12 mouse cellular contexts compared by ENCODE assay signal in genomic region chr1:137972620-137973350, GRCm38 (mm10).
DNase-seq lines count a peak whose midpoint lies in the region; ATAC-seq lines count a peak whose summit lies in the region.
"Had no signal": no experiment of that assay in that cellular context is flagged by ENCODE, and none has a peak within 500 bp of the region (broad histone marks: within the 10 kb centered on the region; RNA-seq: fewer than 3 reads in every experiment).

No protein-coding gene starts in this region.

- no peaks in the 10 kb centered on the region for H3K9me3 ChIP-seq in embryonic facial prominence, embryonic 14.5 days (ENCODE audit: control insufficient read depth, low read length)
- H3K9me3 ChIP-seq in limb, embryonic 10.5 days (replicated peaks): no peaks in the 10 kb centered on the region
- H3K9me3 ChIP-seq: heart, embryonic 10.5 days; liver, embryonic 15.5 days had no signal

- ATAC-seq in embryonic facial prominence, embryonic 14.5 days (ENCODE audit: low read depth): peak; percentile 45
- ATAC-seq: intestine, embryonic 16.5 days had no signal

- peak; percentile 6 to 53 for DNase-seq in layer of hippocampus, adult 18-20 months (ENCODE audit: low spot score in 2 of 2)
- no peak for DNase-seq in layer of hippocampus, postnatal 10 days (ENCODE audit: low spot score in 2 of 2)
- DNase-seq in brain, embryonic 18.5 days (ENCODE audit: low read depth, low spot score): peak; percentile 58
- DNase-seq in embryonic facial prominence, embryonic 14.5 days (ENCODE audit: low spot score): peak; percentile 59
- DNase-seq in limb, embryonic 10.5 days (ENCODE audit: low spot score): no peak
- DNase-seq in kidney, adult 8-10 months: no peak
- no peak for DNase-seq in cerebellum, postnatal 36 days
- no peak for DNase-seq in ovary, postnatal 36 days (ENCODE audit: low spot score)
- DNase-seq: adrenal gland, adult 8-10 months had no signal

- H3K9ac ChIP-seq in embryonic facial prominence, embryonic 14.5 days (ENCODE audit: low read depth, low read length): no peak overlapping the region
- H3K9ac ChIP-seq: liver, embryonic 15.5 days had no signal

- peaks cover 24% of the 10 kb centered on the region for H3K4me1 ChIP-seq in embryonic facial prominence, embryonic 14.5 days (ENCODE audit: control insufficient read depth, insufficient read depth, low read length)
- peaks cover 26% of the 10 kb centered on the region for H3K4me1 ChIP-seq in limb, embryonic 10.5 days
- H3K4me1 ChIP-seq: liver, embryonic 15.5 days had no signal

- 33% methylated on average over 6 of the region's 6 CpGs for WGBS in embryonic facial prominence, embryonic 14.5 days
- 64% methylated on average over 6 of the region's 6 CpGs for WGBS in limb, embryonic 10.5 days

- H3K27me3 ChIP-seq in embryonic facial prominence, embryonic 14.5 days (replicated peaks; ENCODE audit: control insufficient read depth, insufficient read depth, low read length): no peaks in the 10 kb centered on the region
- no peaks in the 10 kb centered on the region for H3K27me3 ChIP-seq in limb, embryonic 10.5 days (ENCODE audit: low read depth, poor library complexity, severe bottlenecking)
- H3K27me3 ChIP-seq: liver, embryonic 15.5 days had no signal

- no peak overlapping the region for H3K4me2 ChIP-seq in embryonic facial prominence, embryonic 14.5 days (ENCODE audit: low read depth, low read length)
- H3K4me2 ChIP-seq: liver, embryonic 15.5 days had no signal

- H3K36me3 ChIP-seq in embryonic facial prominence, embryonic 14.5 days (ENCODE audit: control insufficient read depth, insufficient read depth, low read length): peaks cover 7% of the 10 kb centered on the region; the same call in 1 of the 2 replicates
- H3K36me3 ChIP-seq in limb, embryonic 10.5 days: peaks cover 7% of the 10 kb centered on the region; the same call in 1 of the 2 replicates
- H3K36me3 ChIP-seq: heart, embryonic 10.5 days; liver, embryonic 15.5 days had no signal

- peak overlapping the region; percentile 71 for H3K27ac ChIP-seq in embryonic facial prominence, embryonic 14.5 days (replicated peaks; ENCODE audit: low read depth, low read length)
- H3K27ac ChIP-seq in limb, embryonic 10.5 days: peak overlapping the region; percentile 56
- H3K27ac ChIP-seq: heart, embryonic 10.5 days; liver, embryonic 15.5 days had no signal

- H3K4me3 ChIP-seq in embryonic facial prominence, embryonic 14.5 days (ENCODE audit: low read depth, low read length): no peak overlapping the region
- H3K4me3 ChIP-seq in limb, embryonic 10.5 days: no peak overlapping the region
- H3K4me3 ChIP-seq: heart, embryonic 10.5 days; liver, embryonic 15.5 days had no signal

Comparison
In these comparisons a context has a peak if more than half of its experiments do, and no peak if none do; other contexts are left out.
1. DNase-seq: peak in layer of hippocampus, adult 18-20 months (2 of 2), brain, embryonic 18.5 days (single experiment) and embryonic facial prominence, embryonic 14.5 days (single experiment); none in layer of hippocampus, postnatal 10 days (0 of 2), limb, embryonic 10.5 days (single experiment), kidney, adult 8-10 months (0 of 2), cerebellum, postnatal 36 days (0 of 2) and ovary, postnatal 36 days (single experiment).